7 mouse cellular contexts compared by ENCODE assay signal in the genomic region with DNA sequence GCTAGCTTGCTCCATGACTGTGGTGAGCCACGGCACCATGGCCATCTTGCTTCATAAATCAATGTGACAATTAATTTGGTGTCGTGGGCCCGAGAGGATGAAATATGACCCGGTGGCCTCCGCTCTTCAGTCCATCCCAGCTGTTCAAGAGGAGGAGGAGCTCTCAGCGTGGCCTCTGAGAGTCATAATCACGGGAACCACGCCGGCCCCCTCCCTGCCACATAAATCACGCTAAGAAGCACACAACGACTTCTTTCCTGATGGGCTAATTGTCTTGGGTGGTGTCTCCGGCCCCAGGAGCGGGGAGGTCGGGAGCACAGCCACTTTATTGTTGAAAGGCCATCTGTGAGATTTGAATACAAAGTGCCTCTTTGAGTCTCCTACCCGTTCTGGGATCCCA.
DNase-seq lines count a peak whose midpoint lies in the region; ATAC-seq lines count a peak whose summit lies in the region.

No protein-coding gene starts in this region.

- H3K4me3 ChIP-seq in kidney, embryonic 16.5 days (ENCODE audit: low read length) = no peak overlapping the region
- no peak overlapping the region for H3K4me3 ChIP-seq in neural tube, embryonic 12.5 days
- no peak overlapping the region for H3K4me3 ChIP-seq in forebrain, embryonic 14.5 days (ENCODE audit: low read depth, low read length)

- DNase-seq in layer of hippocampus, adult 9-11 months = peak; percentile 77
- no peak for DNase-seq in layer of hippocampus, postnatal 25 days (ENCODE audit: extremely low spot score in 1 of 2, low spot score in 1 of 2)
- DNase-seq in embryo, embryonic 11 days = peak; percentile 76
- DNase-seq in forebrain, embryonic 14.5 days (ENCODE audit: low spot score) = no peak

- WGBS in kidney, embryonic 16.5 days = 11% methylated on average over 15 of the region's 15 CpGs
- 3% methylated on average over 15 of the region's 15 CpGs for WGBS in neural tube, embryonic 12.5 days
- WGBS in forebrain, embryonic 14.5 days = 54% methylated on average over 15 of the region's 15 CpGs

- H3K9ac ChIP-seq in kidney, embryonic 16.5 days (replicated peaks; ENCODE audit: low read length) = no peak overlapping the region
- H3K9ac ChIP-seq in neural tube, embryonic 12.5 days = no peak overlapping the region
- no peak overlapping the region for H3K9ac ChIP-seq in forebrain, embryonic 14.5 days (ENCODE audit: low read length)

- H3K4me2 ChIP-seq in kidney, embryonic 16.5 days (replicated peaks; ENCODE audit: low read depth, low read length) = no peak overlapping the region
- H3K4me2 ChIP-seq in neural tube, embryonic 12.5 days (replicated peaks) = peak overlapping the region; percentile 22; the same call in 1 of the 2 replicates
- no peak overlapping the region for H3K4me2 ChIP-seq in forebrain, embryonic 14.5 days (ENCODE audit: low read length)

- no peaks in the 10 kb centered on the region for H3K36me3 ChIP-seq in kidney, embryonic 16.5 days (ENCODE audit: insufficient read depth, low read length)
- H3K36me3 ChIP-seq in neural tube, embryonic 12.5 days = peaks cover 5% of the 10 kb centered on the region; the same call in 1 of the 2 replicates
- H3K36me3 ChIP-seq in forebrain, embryonic 14.5 days (ENCODE audit: control insufficient read depth, insufficient read depth, low read length) = peaks cover 20% of the 10 kb centered on the region; the same call in 1 of the 2 replicates

- peak; percentile 29; the same call in 1 of the 2 replicates for ATAC-seq in kidney, embryonic 16.5 days (ENCODE audit: low FRiP score, low TSS enrichment)
- ATAC-seq in neural tube, embryonic 12.5 days (ENCODE audit: low FRiP score, low read depth) = peak; percentile 35
- no peak for ATAC-seq in forebrain, embryonic 14.5 days
- no peak for ATAC-seq in cerebellum, adult (ENCODE audit: insufficient number of reproducible peaks, low FRiP score, low TSS enrichment)

- no peaks in the 10 kb centered on the region for H3K9me3 ChIP-seq in kidney, embryonic 16.5 days (ENCODE audit: low read length)
- no peaks in the 10 kb centered on the region for H3K9me3 ChIP-seq in neural tube, embryonic 12.5 days
- no peaks in the 10 kb centered on the region for H3K9me3 ChIP-seq in forebrain, embryonic 14.5 days (replicated peaks; ENCODE audit: control insufficient read depth, low read length)

- H3K27ac ChIP-seq in kidney, embryonic 16.5 days (ENCODE audit: low read length) = peak overlapping the region; percentile 96; the same call in 1 of the 2 replicates
- no peak overlapping the region for H3K27ac ChIP-seq in neural tube, embryonic 12.5 days
- H3K27ac ChIP-seq in forebrain, embryonic 14.5 days (ENCODE audit: low read depth, low read length) = no peak overlapping the region

- peaks cover 55% of the 10 kb centered on the region for H3K4me1 ChIP-seq in kidney, embryonic 16.5 days (ENCODE audit: insufficient read depth, low read length)
- peaks cover 54% of the 10 kb centered on the region for H3K4me1 ChIP-seq in neural tube, embryonic 12.5 days
- H3K4me1 ChIP-seq in forebrain, embryonic 14.5 days (ENCODE audit: control insufficient read depth, insufficient read depth, low read length) = peaks cover 23% of the 10 kb centered on the region

- no peaks in the 10 kb centered on the region for H3K27me3 ChIP-seq in kidney, embryonic 16.5 days (ENCODE audit: insufficient read depth, low read length)
- no peaks in the 10 kb centered on the region for H3K27me3 ChIP-seq in neural tube, embryonic 12.5 days (replicated peaks)
- H3K27me3 ChIP-seq in forebrain, embryonic 14.5 days (replicated peaks; ENCODE audit: control insufficient read depth, insufficient read depth, low read length) = no peaks in the 10 kb centered on the region

Comparison
In these comparisons a context has a peak if more than half of its experiments do, and no peak if none do; other contexts are left out.
1. DNase-seq: peak in layer of hippocampus, adult 9-11 months (single experiment) and embryo, embryonic 11 days (single experiment); none in layer of hippocampus, postnatal 25 days (0 of 2) and forebrain, embryonic 14.5 days (single experiment).
2. ATAC-seq: peak in kidney, embryonic 16.5 days (single experiment) and neural tube, embryonic 12.5 days (single experiment); none in forebrain, embryonic 14.5 days (single experiment) and cerebellum, adult (single experiment).